Mouse (Mus musculus): Measurements from ENCODE around the gene Dnm3. TPM values are rescaled to one million over a fixed set of nuclear protein-coding genes. Genes with fewer than 3 reads are reported as not detected.

Gene Dnm3
- polyA plus RNA-seq, 1 experiment from 2014 or later, result 1.6 TPM

DNA sequence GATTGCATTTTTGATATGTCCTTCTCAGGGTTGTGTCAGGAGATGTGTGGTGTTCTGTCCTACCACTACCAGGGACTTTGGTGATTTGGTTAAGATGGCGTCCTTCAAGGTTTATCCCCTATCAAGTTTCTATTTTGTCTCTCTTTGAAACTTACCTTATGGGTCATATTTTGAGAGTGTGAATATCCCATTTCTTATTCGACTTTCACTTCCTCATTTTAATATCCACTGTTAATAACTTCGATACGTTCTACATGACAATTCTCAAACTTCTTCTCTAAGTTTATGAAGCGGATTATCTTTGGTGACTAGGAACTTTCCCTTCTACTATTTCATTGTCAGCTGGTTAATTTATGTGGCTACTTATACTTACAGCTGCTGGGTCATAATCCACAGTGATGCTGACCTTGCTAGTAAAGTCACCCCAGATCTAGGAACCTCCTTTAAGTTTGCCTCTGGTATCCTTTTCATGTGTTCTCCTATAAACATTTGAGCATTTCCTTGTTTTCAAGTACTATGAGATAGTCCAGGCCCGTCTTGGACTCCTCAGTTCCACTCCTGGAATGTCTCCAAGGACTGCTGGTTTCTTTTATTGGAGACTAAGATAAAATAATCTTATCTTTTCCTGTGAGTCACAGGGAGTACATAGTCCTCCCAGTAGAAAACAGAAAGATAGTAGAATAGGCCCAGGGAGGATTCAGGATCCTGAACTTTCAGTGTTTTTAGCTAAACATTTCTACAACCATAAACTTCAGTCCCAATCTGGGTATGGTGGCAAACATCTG is 437.2 kb downstream of the Dnm3 start:
- ATAC-seq (ENCODE audit: insufficient number of reproducible peaks, insufficient read depth, low FRiP score, low read depth), result 0 out of 2 replicates have a peak, but pooled peaks have one; percentile 41
- no peak overlapping the region for H3K9ac ChIP-seq (ENCODE audit: low read length)
- no peak overlapping the region for H3K4me3 ChIP-seq (ENCODE audit: control insufficient read depth in 1 of 2, insufficient read depth in 1 of 2, low read depth in 1 of 2, low read length in 2 of 2)
- H3K4me2 ChIP-seq (ENCODE audit: low read length), result no peak overlapping the region
- H3K27ac ChIP-seq (replicated peaks in 1 of 2; ENCODE audit: control insufficient read depth in 1 of 2, insufficient read depth in 1 of 2, low read depth in 2 of 2, low read length in 2 of 2), result peak overlapping the region; percentile 55 to 84
- H3K9me3 ChIP-seq (ENCODE audit: control insufficient read depth, low read length), result no peaks in the 10 kb centered on the region
- no peaks in the 10 kb centered on the region for H3K36me3 ChIP-seq (ENCODE audit: control insufficient read depth, insufficient read depth, low read length)
- H3K27me3 ChIP-seq (ENCODE audit: control insufficient read depth, insufficient read depth, low read length), result no peaks in the 10 kb centered on the region
- 71% methylated on average over 6 of the region's 6 CpGs for WGBS
- peaks cover 20 to 26% of the 10 kb centered on the region in 2 experiments for H3K4me1 ChIP-seq (ENCODE audit: control insufficient read depth in 2 of 2, insufficient read depth in 2 of 2, low read length in 2 of 2)

DNA sequence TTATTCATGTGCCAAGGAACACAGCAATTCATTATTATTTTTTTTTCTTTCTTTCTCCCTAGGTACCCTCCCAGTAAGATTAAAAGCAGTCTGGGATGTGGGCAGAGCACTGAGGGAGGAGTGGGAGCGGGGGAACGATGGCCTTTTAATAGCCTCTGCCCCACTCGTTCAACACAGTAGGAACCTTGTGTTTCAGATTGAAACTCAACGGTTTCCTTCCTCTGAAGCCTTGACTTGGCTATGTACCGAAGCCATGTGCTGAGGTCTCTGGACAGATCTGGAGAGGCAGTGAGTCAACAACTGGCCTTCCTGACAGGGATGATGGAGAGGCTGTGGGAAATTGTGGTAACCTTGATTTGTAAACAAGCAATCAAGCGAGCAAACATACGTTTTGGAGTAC is 438.0 kb downstream of the Dnm3 start:
- WGBS, result 50% methylated on average over 7 of the region's 7 CpGs
- H3K4me3 ChIP-seq (ENCODE audit: control insufficient read depth in 1 of 2, insufficient read depth in 1 of 2, low read depth in 1 of 2, low read length in 2 of 2), result no peak overlapping the region
- H3K9me3 ChIP-seq (ENCODE audit: control insufficient read depth, low read length), result no peaks in the 10 kb centered on the region
- ATAC-seq (ENCODE audit: insufficient number of reproducible peaks, insufficient read depth, low FRiP score, low read depth), result no peak; the same call in 1 of the 2 replicates
- H3K4me1 ChIP-seq (ENCODE audit: control insufficient read depth in 2 of 2, insufficient read depth in 2 of 2, low read length in 2 of 2), result peaks cover 20 to 27% of the 10 kb centered on the region in 2 experiments
- H3K4me2 ChIP-seq (ENCODE audit: low read length), result no peak overlapping the region
- H3K9ac ChIP-seq (ENCODE audit: low read length), result no peak overlapping the region
- no peaks in the 10 kb centered on the region for H3K27me3 ChIP-seq (ENCODE audit: control insufficient read depth, insufficient read depth, low read length)
- H3K27ac ChIP-seq (replicated peaks in 1 of 2; ENCODE audit: control insufficient read depth in 1 of 2, insufficient read depth in 1 of 2, low read depth in 2 of 2, low read length in 2 of 2), result peak overlapping the region; percentile 80 to 84
- H3K36me3 ChIP-seq (ENCODE audit: control insufficient read depth, insufficient read depth, low read length), result no peaks in the 10 kb centered on the region

DNA sequence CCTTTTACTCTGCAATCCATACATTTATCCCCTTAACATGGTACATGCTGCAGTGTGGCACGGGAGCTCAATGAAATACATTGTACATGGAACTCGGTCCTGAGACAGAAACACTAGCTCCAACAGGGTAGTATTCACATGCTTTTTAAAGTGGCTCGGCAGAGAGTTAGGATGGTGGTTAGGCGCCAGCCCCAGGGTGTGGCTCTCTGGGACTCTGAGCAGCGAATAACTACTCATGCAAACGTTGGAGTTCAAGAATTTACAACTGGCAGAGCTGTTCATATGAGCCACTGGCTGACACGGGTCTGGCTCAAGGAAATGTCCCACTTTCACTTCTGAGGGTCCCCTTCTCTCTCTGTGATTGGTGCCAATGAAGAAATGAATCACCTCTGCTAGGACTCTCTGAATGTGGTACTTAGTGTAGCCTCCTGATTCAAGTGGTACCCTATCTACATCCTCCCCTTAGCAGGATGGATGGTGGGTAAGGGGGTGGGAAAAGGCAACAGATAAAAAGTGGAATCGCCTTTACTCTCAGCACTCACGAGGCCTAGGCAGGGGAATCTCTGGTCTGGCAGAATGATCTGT is 438.7 kb downstream of the Dnm3 start:
- Histone ChIP-seq H3K27ac (replicated peaks in 1 of 2; ENCODE audit: control insufficient read depth in 1 of 2, insufficient read depth in 1 of 2, low read depth in 2 of 2, low read length in 2 of 2) (peak overlapping the region; percentile 80 to 84), H3K36me3 (ENCODE audit: control insufficient read depth, insufficient read depth, low read length) (no peaks in the 10 kb centered on the region), H3K4me3 (ENCODE audit: control insufficient read depth in 1 of 2, insufficient read depth in 1 of 2, low read depth in 1 of 2, low read length in 2 of 2) (no peak overlapping the region), H3K4me1 (ENCODE audit: control insufficient read depth in 2 of 2, insufficient read depth in 2 of 2, low read length in 2 of 2) (peaks cover 20 to 26% of the 10 kb centered on the region in 2 experiments), H3K4me2 (ENCODE audit: low read length) (no peak overlapping the region), H3K9me3 (ENCODE audit: control insufficient read depth, low read length) (no peaks in the 10 kb centered on the region), H3K9ac (ENCODE audit: low read length) (peak overlapping the region; percentile 34; the same call in 1 of the 2 replicates), H3K27me3 (ENCODE audit: control insufficient read depth, insufficient read depth, low read length) (no peaks in the 10 kb centered on the region)
- no peak for ATAC-seq (ENCODE audit: insufficient number of reproducible peaks, insufficient read depth, low FRiP score, low read depth)
- 48% methylated on average over 9 of the region's 9 CpGs for WGBS

DNA sequence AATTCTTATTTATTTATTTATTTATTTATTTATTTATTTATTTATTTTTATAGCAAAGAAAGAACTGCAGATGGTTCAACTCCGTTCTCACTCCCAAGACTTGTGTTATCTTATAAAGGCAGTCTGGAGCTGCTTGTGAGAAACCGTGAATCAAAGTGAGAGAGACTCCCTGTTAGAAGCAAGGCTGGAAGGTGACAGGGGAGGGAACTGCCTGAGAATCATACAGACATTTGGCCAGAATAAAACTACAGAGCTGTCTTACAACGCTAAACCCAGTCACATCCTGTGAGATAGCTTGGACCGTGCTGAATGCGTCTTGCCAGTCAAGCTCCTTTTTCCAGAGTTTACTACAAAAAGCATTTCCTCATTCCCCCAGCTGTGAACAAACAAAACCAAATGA is 439.4 kb downstream of the Dnm3 start:
- WGBS, result 48% methylated on average over 5 of the region's 5 CpGs
- ATAC-seq (ENCODE audit: insufficient number of reproducible peaks, insufficient read depth, low FRiP score, low read depth), result no peak
- H3K9me3 ChIP-seq (ENCODE audit: control insufficient read depth, low read length), result no peaks in the 10 kb centered on the region
- no peaks in the 10 kb centered on the region for H3K36me3 ChIP-seq (ENCODE audit: control insufficient read depth, insufficient read depth, low read length)
- H3K4me1 ChIP-seq (ENCODE audit: control insufficient read depth in 2 of 2, insufficient read depth in 2 of 2, low read length in 2 of 2), result peaks cover 20 to 25% of the 10 kb centered on the region in 2 experiments
- no peaks in the 10 kb centered on the region for H3K27me3 ChIP-seq (ENCODE audit: control insufficient read depth, insufficient read depth, low read length)
- peak overlapping the region; percentile 34; the same call in 1 of the 2 replicates for H3K9ac ChIP-seq (ENCODE audit: low read length)
- no peak overlapping the region for H3K4me3 ChIP-seq (ENCODE audit: control insufficient read depth in 1 of 2, insufficient read depth in 1 of 2, low read depth in 1 of 2, low read length in 2 of 2)
- peak overlapping the region; percentile 80 to 84 for H3K27ac ChIP-seq (replicated peaks in 1 of 2; ENCODE audit: control insufficient read depth in 1 of 2, insufficient read depth in 1 of 2, low read depth in 2 of 2, low read length in 2 of 2)
- H3K4me2 ChIP-seq (ENCODE audit: low read length), result no peak overlapping the region

DNA sequence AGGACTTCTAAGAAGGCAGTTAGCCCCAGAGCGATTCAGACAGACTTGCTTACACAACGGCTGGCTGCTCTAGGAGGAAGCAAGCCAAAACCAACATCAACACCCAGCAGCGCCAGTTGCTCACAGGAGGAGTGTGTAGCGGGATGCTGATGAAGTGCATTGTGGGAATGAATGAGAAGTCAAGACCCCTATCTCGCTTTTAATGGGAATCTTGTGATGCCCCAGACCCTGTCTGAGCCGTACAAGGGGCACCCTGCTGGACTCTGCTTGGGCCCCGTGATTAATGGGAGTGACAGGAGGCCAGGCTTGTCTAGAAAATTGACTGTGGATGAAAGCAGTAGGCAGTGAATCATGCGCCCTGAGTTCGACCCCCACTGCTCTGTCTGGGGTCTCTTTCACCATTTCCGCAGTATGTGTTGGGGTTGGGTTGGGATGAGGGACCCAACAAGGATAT is 439.8 kb downstream of the Dnm3 start:
- no peak overlapping the region for H3K4me3 ChIP-seq (ENCODE audit: control insufficient read depth in 1 of 2, insufficient read depth in 1 of 2, low read depth in 1 of 2, low read length in 2 of 2)
- peak; percentile 57 for ATAC-seq (ENCODE audit: insufficient number of reproducible peaks, insufficient read depth, low FRiP score, low read depth)
- peak overlapping the region; percentile 80 to 84 for H3K27ac ChIP-seq (replicated peaks in 1 of 2; ENCODE audit: control insufficient read depth in 1 of 2, insufficient read depth in 1 of 2, low read depth in 2 of 2, low read length in 2 of 2)
- H3K27me3 ChIP-seq (ENCODE audit: control insufficient read depth, insufficient read depth, low read length), result no peaks in the 10 kb centered on the region
- no peak overlapping the region for H3K9ac ChIP-seq (ENCODE audit: low read length)
- no peaks in the 10 kb centered on the region for H3K36me3 ChIP-seq (ENCODE audit: control insufficient read depth, insufficient read depth, low read length)
- peaks cover 20 to 25% of the 10 kb centered on the region in 2 experiments for H3K4me1 ChIP-seq (ENCODE audit: control insufficient read depth in 2 of 2, insufficient read depth in 2 of 2, low read length in 2 of 2)
- H3K9me3 ChIP-seq (ENCODE audit: control insufficient read depth, low read length), result no peaks in the 10 kb centered on the region
- H3K4me2 ChIP-seq (ENCODE audit: low read length), result no peak overlapping the region; the same call in 1 of the 2 replicates
- whole genome bisulfite sequencing, result 50% methylated on average over 10 of the region's 10 CpGs

DNA sequence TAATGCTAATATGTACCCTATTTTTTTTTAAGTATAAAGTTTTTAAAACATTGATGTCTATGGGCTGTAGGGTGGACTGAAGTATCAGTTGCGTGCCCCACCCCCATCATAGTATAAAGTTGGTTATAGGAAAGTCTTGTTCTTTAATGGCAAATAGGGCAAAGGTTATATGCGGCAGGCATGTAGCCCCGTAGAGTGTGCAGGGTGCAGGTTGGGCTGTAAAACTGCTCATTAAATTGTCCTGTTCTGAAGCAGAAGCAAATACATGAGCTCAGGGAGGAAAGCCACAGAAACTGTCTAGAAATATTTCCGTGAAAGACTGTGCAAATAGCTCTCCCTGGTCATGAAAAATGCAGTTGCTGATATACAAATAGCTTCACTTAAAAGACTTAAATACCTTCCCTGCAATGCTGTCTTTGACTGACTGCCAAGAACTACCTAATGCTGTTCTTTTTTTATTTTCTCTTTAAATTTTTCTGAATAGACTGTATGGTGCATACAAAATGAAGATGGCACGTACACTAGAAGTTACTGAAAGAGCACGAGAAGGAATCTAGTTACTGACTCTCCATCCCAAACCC is 440.6 kb downstream of the Dnm3 start:
- H3K4me3 ChIP-seq (ENCODE audit: control insufficient read depth in 1 of 2, insufficient read depth in 1 of 2, low read depth in 1 of 2, low read length in 2 of 2), result no peak overlapping the region
- H3K9me3 ChIP-seq (ENCODE audit: control insufficient read depth, low read length), result no peaks in the 10 kb centered on the region
- no peaks in the 10 kb centered on the region for H3K36me3 ChIP-seq (ENCODE audit: control insufficient read depth, insufficient read depth, low read length)
- no peaks in the 10 kb centered on the region for H3K27me3 ChIP-seq (ENCODE audit: control insufficient read depth, insufficient read depth, low read length)
- ATAC-seq (ENCODE audit: insufficient number of reproducible peaks, insufficient read depth, low FRiP score, low read depth), result no peak
- peak overlapping the region; percentile 83 to 84 for H3K27ac ChIP-seq (replicated peaks in 1 of 2; ENCODE audit: control insufficient read depth in 1 of 2, insufficient read depth in 1 of 2, low read depth in 2 of 2, low read length in 2 of 2)
- 0 out of 2 replicates have a peak overlapping the region, but pooled peaks have one; percentile 16 for H3K4me2 ChIP-seq (ENCODE audit: low read length)
- whole genome bisulfite sequencing, result 52% methylated on average over 6 of the region's 6 CpGs
- H3K4me1 ChIP-seq (ENCODE audit: control insufficient read depth in 2 of 2, insufficient read depth in 2 of 2, low read length in 2 of 2), result peaks cover 20 to 25% of the 10 kb centered on the region in 2 experiments
- H3K9ac ChIP-seq (ENCODE audit: low read length), result no peak overlapping the region

DNA sequence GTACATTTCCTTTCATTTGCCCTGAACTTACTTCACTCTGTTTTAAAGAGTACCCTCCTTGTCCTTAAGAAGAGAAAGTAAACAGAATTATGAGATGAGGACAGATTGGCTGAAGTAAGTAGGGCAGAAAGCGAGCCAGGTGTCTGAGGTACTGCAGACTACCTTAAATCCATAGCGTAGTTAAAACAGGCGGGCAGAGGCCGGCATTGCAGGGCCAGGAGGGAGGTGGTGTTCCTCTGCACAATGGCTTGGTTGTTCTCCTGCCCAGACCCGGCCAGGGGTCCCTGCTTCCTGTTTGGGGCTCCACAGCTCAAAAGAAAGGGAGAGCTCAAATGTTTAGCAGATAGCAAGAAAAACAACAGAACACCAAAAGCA is 441.4 kb downstream of the Dnm3 start:
- no peak overlapping the region for H3K4me2 ChIP-seq (ENCODE audit: low read length)
- no peaks in the 10 kb centered on the region for H3K36me3 ChIP-seq (ENCODE audit: control insufficient read depth, insufficient read depth, low read length)

More for the DNA sequence above, 441.4 kb downstream of the Dnm3 start:
- Histone ChIP-seq H3K9ac (ENCODE audit: low read length) (no peak overlapping the region), H3K27me3 (ENCODE audit: control insufficient read depth, insufficient read depth, low read length) (no peaks in the 10 kb centered on the region), H3K4me3 (ENCODE audit: control insufficient read depth in 1 of 2, insufficient read depth in 1 of 2, low read depth in 1 of 2, low read length in 2 of 2) (no peak overlapping the region), H3K27ac (replicated peaks in 1 of 2; ENCODE audit: control insufficient read depth in 1 of 2, insufficient read depth in 1 of 2, low read depth in 2 of 2, low read length in 2 of 2) (peak overlapping the region; percentile 69 to 84), H3K9me3 (ENCODE audit: control insufficient read depth, low read length) (no peaks in the 10 kb centered on the region), H3K4me1 (ENCODE audit: control insufficient read depth in 2 of 2, insufficient read depth in 2 of 2, low read length in 2 of 2) (peaks cover 20 to 25% of the 10 kb centered on the region in 2 experiments)
- no peak for ATAC-seq (ENCODE audit: insufficient number of reproducible peaks, insufficient read depth, low FRiP score, low read depth)
- WGBS, result 46% methylated on average over 5 of the region's 5 CpGs
